Comparison of ENCODE assay signal across 22 mouse cellular contexts in the genomic region with DNA sequence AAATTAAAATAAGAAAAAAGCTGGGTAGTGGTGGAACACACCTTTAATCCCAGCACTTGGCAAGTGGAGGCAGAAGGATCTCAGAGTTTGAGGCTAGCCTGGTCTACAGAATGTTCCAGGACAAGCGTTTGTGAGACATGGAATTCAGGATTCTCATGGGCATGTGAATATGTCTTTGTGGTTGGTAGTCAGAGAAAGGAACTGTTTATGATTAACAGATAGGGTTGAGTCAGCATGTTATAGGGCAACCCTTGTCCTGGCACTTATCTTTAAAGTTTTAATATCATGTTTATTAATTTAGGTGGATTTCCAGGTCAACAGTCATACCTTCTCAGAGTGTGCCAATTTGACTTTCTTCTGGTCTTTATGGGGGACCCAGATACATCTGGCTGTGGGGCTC. TPM values are rescaled to one million over a fixed set of nuclear protein-coding genes. Genes with fewer than 3 reads are reported as not detected.
DNase-seq lines count a peak whose midpoint lies in the region; ATAC-seq and TF ChIP-seq lines count a peak whose summit lies in the region.
"Had no signal": no experiment of that assay in that cellular context is flagged by ENCODE, and none has a peak within 500 bp of the region (broad histone marks: within the 10 kb centered on the region; RNA-seq: fewer than 3 reads in every experiment).

No protein-coding gene starts in this region.

- ATAC-seq in embryonic facial prominence, embryonic 14.5 days (ENCODE audit: low read depth) = no peak
- ATAC-seq in limb, embryonic 12.5 days (ENCODE audit: insufficient number of reproducible peaks, insufficient read depth, low FRiP score, low TSS enrichment, low read depth) = no peak
- ATAC-seq in Patski = peak; percentile 60
- ATAC-seq: forebrain, embryonic 16.5 days had no signal

- H3ac ChIP-seq in myocyte (ENCODE audit: control insufficient read depth, insufficient read length) = no peak overlapping the region

- H3K4me2 ChIP-seq in embryonic facial prominence, embryonic 14.5 days (ENCODE audit: low read depth, low read length) = no peak overlapping the region
- no peak overlapping the region for H3K4me2 ChIP-seq in limb, embryonic 12.5 days
- peak overlapping the region; percentile 32 for H3K4me2 ChIP-seq in myocyte (ENCODE audit: low read depth)
- H3K4me2 ChIP-seq: heart, embryonic 15.5 days; hindbrain, embryonic 15.5 days; liver, embryonic 13.5 days; midbrain, embryonic 11.5 days had no signal

- no peaks in the 10 kb centered on the region for H3K4me1 ChIP-seq in embryonic facial prominence, embryonic 14.5 days (ENCODE audit: control insufficient read depth, insufficient read depth, low read length)
- H3K4me1 ChIP-seq in embryonic facial prominence, embryonic 10.5 days = peaks cover 28% of the 10 kb centered on the region
- no peaks in the 10 kb centered on the region; the same call in 1 of the 2 replicates for H3K4me1 ChIP-seq in limb, embryonic 12.5 days (replicated peaks)
- peaks cover 1% of the 10 kb centered on the region; the same call in 1 of the 2 replicates for H3K4me1 ChIP-seq in limb, embryonic 10.5 days

- DNase-seq in embryonic facial prominence, embryonic 14.5 days (ENCODE audit: low spot score) = no peak
- no peak for DNase-seq in embryonic facial prominence, embryonic 10.5 days (ENCODE audit: low spot score)
- DNase-seq in limb, embryonic 10.5 days (ENCODE audit: low spot score) = no peak
- DNase-seq in Patski (ENCODE audit: low read depth, low spot score) = no peak
- DNase-seq in frontal cortex, postnatal 10 days (ENCODE audit: low spot score in 2 of 2) = no peak
- DNase-seq: adrenal gland, postnatal 10 days; cerebellum, adult 8-10 months; gastrocnemius, postnatal 36 days; kidney, adult 11 months; kidney, postnatal 10 days; left cerebral cortex, postnatal 4 days; liver, embryonic 13.5 days; lung, adult 2 months; spleen, adult 18-20 months; thymus, postnatal 36 days had no signal

- 0 out of 2 replicates have a peak, but pooled peaks cover 4% of the 10 kb centered on the region for H3K9me3 ChIP-seq in embryonic facial prominence, embryonic 14.5 days (ENCODE audit: control insufficient read depth, low read length)
- H3K9me3 ChIP-seq in embryonic facial prominence, embryonic 10.5 days = no peaks in the 10 kb centered on the region
- no peaks in the 10 kb centered on the region for H3K9me3 ChIP-seq in limb, embryonic 12.5 days
- H3K9me3 ChIP-seq in limb, embryonic 10.5 days (replicated peaks) = no peaks in the 10 kb centered on the region
- H3K9me3 ChIP-seq: forebrain, embryonic 10.5 days; heart, embryonic 15.5 days; hindbrain, embryonic 15.5 days; liver, embryonic 13.5 days had no signal

- no peak overlapping the region for H3K9ac ChIP-seq in embryonic facial prominence, embryonic 14.5 days (ENCODE audit: low read depth, low read length)
- H3K9ac ChIP-seq in limb, embryonic 12.5 days (replicated peaks) = no peak overlapping the region
- H3K9ac ChIP-seq: heart, embryonic 15.5 days; hindbrain, embryonic 15.5 days; liver, embryonic 13.5 days had no signal

- TF ChIP-seq CTCF in Patski (IDR thresholded peaks at IDR 0.05) = no peak

- no peaks in the 10 kb centered on the region for H3K36me3 ChIP-seq in embryonic facial prominence, embryonic 14.5 days (ENCODE audit: control insufficient read depth, insufficient read depth, low read length)
- H3K36me3 ChIP-seq in embryonic facial prominence, embryonic 10.5 days (replicated peaks) = no peaks in the 10 kb centered on the region
- no peaks in the 10 kb centered on the region for H3K36me3 ChIP-seq in limb, embryonic 12.5 days
- H3K36me3 ChIP-seq in limb, embryonic 10.5 days = no peaks in the 10 kb centered on the region
- no peaks in the 10 kb centered on the region for H3K36me3 ChIP-seq in myocyte (ENCODE audit: control insufficient read depth, insufficient read depth)
- H3K36me3 ChIP-seq: forebrain, embryonic 10.5 days; heart, embryonic 15.5 days; hindbrain, embryonic 15.5 days; liver, embryonic 13.5 days had no signal

- no peak overlapping the region for H3K4me3 ChIP-seq in embryonic facial prominence, embryonic 14.5 days (ENCODE audit: low read depth, low read length)
- no peak overlapping the region for H3K4me3 ChIP-seq in embryonic facial prominence, embryonic 10.5 days
- no peak overlapping the region for H3K4me3 ChIP-seq in limb, embryonic 12.5 days (replicated peaks)
- H3K4me3 ChIP-seq in limb, embryonic 10.5 days = no peak overlapping the region
- no peak overlapping the region for H3K4me3 ChIP-seq in myocyte
- H3K4me3 ChIP-seq: forebrain, embryonic 10.5 days; heart, embryonic 15.5 days; hindbrain, embryonic 15.5 days; liver, embryonic 13.5 days had no signal

- 54% methylated on average over 1 of the region's 1 CpGs for WGBS in embryonic facial prominence, embryonic 14.5 days
- 90% methylated on average over 1 of the region's 1 CpGs for WGBS in embryonic facial prominence, embryonic 10.5 days
- 82% methylated on average over 1 of the region's 1 CpGs for WGBS in limb, embryonic 12.5 days
- 95% methylated on average over 1 of the region's 1 CpGs for WGBS in limb, embryonic 10.5 days

- no peaks in the 10 kb centered on the region for H3K27me3 ChIP-seq in embryonic facial prominence, embryonic 14.5 days (replicated peaks; ENCODE audit: control insufficient read depth, insufficient read depth, low read length)
- no peaks in the 10 kb centered on the region for H3K27me3 ChIP-seq in embryonic facial prominence, embryonic 10.5 days (replicated peaks; ENCODE audit: low read depth, poor library complexity, severe bottlenecking)
- no peaks in the 10 kb centered on the region for H3K27me3 ChIP-seq in limb, embryonic 12.5 days
- no peaks in the 10 kb centered on the region for H3K27me3 ChIP-seq in limb, embryonic 10.5 days (ENCODE audit: low read depth, poor library complexity, severe bottlenecking)
- H3K27me3 ChIP-seq in Patski (no peaks in the 10 kb centered on the region), myocyte (ENCODE audit: control insufficient read depth, insufficient read depth, insufficient read length) (no peaks in the 10 kb centered on the region)
- H3K27me3 ChIP-seq: heart, embryonic 15.5 days; hindbrain, embryonic 15.5 days; liver, embryonic 13.5 days had no signal

- in situ Hi-C loops in Patski (cut with MboI; ENCODE audit: low pct_unique_long_range_greater_than_20kb) = no loop called here

- no peak for TF ChIP-seq POLR2A in myocyte (IDR thresholded peaks at IDR 0.05; ENCODE audit: insufficient read length, low read depth)

- POLR2A ChIA-PET in Patski (lab: Charles Lee) = no interaction called here

- CTCF ChIA-PET in Patski (lab: Charles Lee) = interaction anchor here (0.8 to 3.2 kb wide), 4 partner anchors 11 to 429 kb away, joined by 3 to 9 read pairs (median 3); no protein-coding TSS in a partner anchor

- peak overlapping the region; percentile 44; the same call in 1 of the 2 replicates for H3K27ac ChIP-seq in embryonic facial prominence, embryonic 14.5 days (replicated peaks; ENCODE audit: low read depth, low read length)
- H3K27ac ChIP-seq in embryonic facial prominence, embryonic 10.5 days (replicated peaks) = no peak overlapping the region
- 0 out of 2 replicates have a peak overlapping the region, but pooled peaks have one; percentile 4 for H3K27ac ChIP-seq in limb, embryonic 12.5 days
- no peak overlapping the region for H3K27ac ChIP-seq in limb, embryonic 10.5 days
- H3K27ac ChIP-seq: forebrain, embryonic 10.5 days; hindbrain, embryonic 15.5 days; liver, embryonic 13.5 days had no signal

- H3K79me2 ChIP-seq in myocyte (ENCODE audit: control insufficient read depth, insufficient read depth) = no peaks in the 10 kb centered on the region

TF ChIP-seq in myocyte, 11 proteins besides CTCF, POLR2A, EP300 and RAD21:
- TF ChIP-seq E2F4 (IDR thresholded peaks at IDR 0.05; ENCODE audit: insufficient read depth) = no peak
- no peak for TF ChIP-seq MYOG (IDR thresholded peaks at IDR 0.05; ENCODE audit: control insufficient read depth in 1 of 3, insufficient read depth in 1 of 3, insufficient read length in 2 of 3, low read depth in 2 of 3)
- no peak for TF ChIP-seq TCF12 (IDR thresholded peaks at IDR 0.05; ENCODE audit: insufficient read depth, poor library complexity, severe bottlenecking)
- no peak for TF ChIP-seq MAX (IDR thresholded peaks at IDR 0.05; ENCODE audit: low read depth)
- TF ChIP-seq REST (IDR thresholded peaks at IDR 0.05; ENCODE audit: insufficient read depth, insufficient read length) = no peak
- TF ChIP-seq TCF3 (IDR thresholded peaks at IDR 0.05; ENCODE audit: insufficient read length, low read depth) = no peak
- no peak for TF ChIP-seq CEBPB (IDR thresholded peaks at IDR 0.05; ENCODE audit: insufficient read depth, poor library complexity, severe bottlenecking)
TF ChIP-seq in myocyte: peak in this region for 0.

RNA-seq across cellular contexts. Expression of gene Ddc, which starts 4.2 kb away (rescaled TPM):
- 32.5 and 48.4 TPM in 2 replicates for polyA plus RNA-seq in embryonic facial prominence, embryonic 14.5 days (2014; fragmentation: Nextera tagmentation; extraction: Ambion mirVana)
- polyA plus RNA-seq in embryonic facial prominence, embryonic 10.5 days (2016; fragmentation: Nextera tagmentation; extraction: Ambion mirVana) = 6.9 and 8.8 TPM in 2 replicates
- 11.9 and 13.0 TPM in 2 replicates for polyA plus RNA-seq in limb, embryonic 12.5 days (2016; fragmentation: Nextera tagmentation; extraction: Ambion mirVana)
- 5.5 and 6.2 TPM in 2 replicates for polyA plus RNA-seq in limb, embryonic 10.5 days (2016; fragmentation: Nextera tagmentation; extraction: Ambion mirVana)
- 0.08 TPM for polyA plus RNA-seq in Patski (2021)
- polyA plus RNA-seq in myocyte (2012; fragmentation: generic; extraction: Trizol) = 7.5 TPM

Comparison
In these comparisons a context has a peak if more than half of its experiments do, and no peak if none do; other contexts are left out.
1. H3K27ac ChIP-seq: peak in embryonic facial prominence, embryonic 14.5 days (single experiment) and limb, embryonic 12.5 days (single experiment); none in embryonic facial prominence, embryonic 10.5 days (single experiment) and limb, embryonic 10.5 days (single experiment).